Mouse (Mus musculus): ENCODE measurements at regions not wholly inside any gene's neighbourhood (a gene's known extent, or its start where the extent isn't known, plus 50 kb on each side); places are given as distances from the start of the nearest gene placed in this dataset.
"Not testable (repeated sequence)": the region's sequence is repeated elsewhere in the genome, so short reads cannot be mapped to it uniquely, and the experiment has no call there.

DNA sequence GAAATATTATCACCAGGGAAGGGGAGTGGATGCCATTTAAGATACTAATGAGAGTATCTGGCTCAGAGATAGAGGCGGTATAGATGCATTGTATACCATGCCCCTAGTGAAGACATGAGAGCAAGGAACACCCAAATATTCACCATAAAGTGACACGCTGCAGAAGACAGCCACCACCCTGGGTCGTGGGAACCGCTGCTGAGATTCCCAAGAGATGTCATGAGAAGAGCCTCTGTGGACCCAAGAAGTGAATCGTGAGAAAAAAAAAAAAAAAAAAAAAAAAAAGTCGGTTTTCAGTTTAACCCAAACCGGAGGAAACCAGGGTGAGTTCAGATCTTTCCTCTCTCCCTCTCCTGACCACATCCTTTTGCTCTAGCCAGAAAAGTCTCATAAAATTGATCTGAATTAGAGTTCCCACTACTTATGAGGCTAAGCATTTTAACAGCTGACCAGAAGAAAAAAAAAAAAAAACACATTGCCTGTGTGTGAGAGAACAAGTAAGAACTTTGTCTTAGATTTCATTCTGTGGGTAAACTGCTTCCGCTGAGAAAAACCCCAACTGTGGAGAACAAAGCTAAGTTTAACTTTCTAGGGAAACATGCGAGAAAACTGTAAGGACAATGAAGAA is 322.0 kb downstream of the Rapgef2 start:
- Histone ChIP-seq H3K9ac (ENCODE audit: low read depth, low read length) (no peak overlapping the region), H3K4me3 (ENCODE audit: low read depth, low read length) (no peak overlapping the region), H3K27me3 (replicated peaks; ENCODE audit: control insufficient read depth, insufficient read depth, low read length) (peaks cover 7% of the 10 kb centered on the region; the same call in 1 of the 2 replicates), H3K27ac (ENCODE audit: low read depth, low read length) (no peak overlapping the region), H3K4me1 (replicated peaks; ENCODE audit: control insufficient read depth, insufficient read depth, low read length) (no peaks in the 10 kb centered on the region), H3K9me3 (ENCODE audit: control insufficient read depth, low read length) (no peaks in the 10 kb centered on the region), H3K4me2 (no peak overlapping the region), H3K36me3 (ENCODE audit: control insufficient read depth, insufficient read depth, low read length) (no peaks in the 10 kb centered on the region)
- WGBS, result 62% methylated on average over 9 of the region's 9 CpGs
- DNase-seq (ENCODE audit: low spot score), result no peak
- no peak for ATAC-seq (replicated peaks; ENCODE audit: low FRiP score)

DNA sequence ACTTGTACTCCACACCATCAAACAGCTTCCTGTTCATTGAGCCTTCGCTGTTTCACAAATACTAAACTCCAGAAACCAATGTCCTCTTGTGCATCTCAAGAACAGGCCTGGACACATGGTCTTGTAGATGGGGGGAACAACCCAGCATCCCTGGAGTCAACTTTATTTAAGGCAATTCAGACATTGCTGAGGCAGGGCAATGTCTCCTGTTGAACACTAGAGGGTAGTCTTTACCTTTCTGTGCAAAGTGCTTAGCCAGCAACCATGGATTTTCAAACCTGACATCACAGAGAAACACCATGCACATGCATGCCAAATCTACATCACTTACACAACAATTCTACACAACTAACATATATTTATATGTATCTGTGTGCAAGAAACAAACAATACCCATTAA is 327.5 kb downstream of the Rapgef2 start:
- DNase-seq (ENCODE audit: low spot score) (no peak), ATAC-seq (replicated peaks; ENCODE audit: low FRiP score) (no peak)
- no peak overlapping the region for H3K9ac ChIP-seq (ENCODE audit: low read depth, low read length)
- no peaks in the 10 kb centered on the region for H3K4me1 ChIP-seq (replicated peaks; ENCODE audit: control insufficient read depth, insufficient read depth, low read length)
- 0 out of 2 replicates have a peak, but pooled peaks cover 2% of the 10 kb centered on the region for H3K27me3 ChIP-seq (replicated peaks; ENCODE audit: control insufficient read depth, insufficient read depth, low read length)
- no peaks in the 10 kb centered on the region for H3K36me3 ChIP-seq (ENCODE audit: control insufficient read depth, insufficient read depth, low read length)
- H3K9me3 ChIP-seq (ENCODE audit: control insufficient read depth, low read length), result no peaks in the 10 kb centered on the region
- no peak overlapping the region for H3K4me3 ChIP-seq (ENCODE audit: low read depth, low read length)
- H3K27ac ChIP-seq (ENCODE audit: low read depth, low read length), result no peak overlapping the region
- WGBS, result 26% methylated on average over 1 of the region's 1 CpGs
- H3K4me2 ChIP-seq, result no peak overlapping the region

DNA sequence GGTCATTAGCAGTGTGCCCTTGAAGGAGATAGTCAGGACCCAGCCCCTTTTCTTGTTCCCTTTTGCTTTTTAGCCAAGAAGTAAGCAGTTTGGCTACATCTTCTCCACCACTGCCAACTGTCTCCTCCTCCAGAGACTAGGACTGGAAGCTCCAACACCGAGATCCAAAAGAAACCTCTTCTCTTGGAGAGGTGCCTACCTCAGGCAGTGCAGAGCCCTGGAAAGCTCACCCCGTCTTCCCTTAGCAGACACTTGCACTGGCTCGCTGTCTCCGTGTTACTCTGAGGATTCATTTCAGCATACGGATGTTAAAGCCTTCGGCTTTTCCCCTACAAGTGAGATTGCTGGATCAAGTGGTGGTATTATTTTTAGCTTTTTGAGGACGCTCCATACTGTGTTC is 331.0 kb downstream of the Rapgef2 start:
- Histone ChIP-seq H3K4me1 (replicated peaks; ENCODE audit: control insufficient read depth, insufficient read depth, low read length) (no peaks in the 10 kb centered on the region), H3K9me3 (ENCODE audit: control insufficient read depth, low read length) (no peaks in the 10 kb centered on the region), H3K4me3 (ENCODE audit: low read depth, low read length) (no peak overlapping the region), H3K27me3 (replicated peaks; ENCODE audit: control insufficient read depth, insufficient read depth, low read length) (0 out of 2 replicates have a peak, but pooled peaks cover 2% of the 10 kb centered on the region), H3K36me3 (ENCODE audit: control insufficient read depth, insufficient read depth, low read length) (no peaks in the 10 kb centered on the region), H3K4me2 (no peak overlapping the region), H3K27ac (ENCODE audit: low read depth, low read length) (no peak overlapping the region), H3K9ac (ENCODE audit: low read depth, low read length) (no peak overlapping the region)
- WGBS, result 80% methylated on average over 7 of the region's 7 CpGs
- DNase-seq (ENCODE audit: low spot score), result no peak
- ATAC-seq (replicated peaks; ENCODE audit: low FRiP score), result no peak

DNA sequence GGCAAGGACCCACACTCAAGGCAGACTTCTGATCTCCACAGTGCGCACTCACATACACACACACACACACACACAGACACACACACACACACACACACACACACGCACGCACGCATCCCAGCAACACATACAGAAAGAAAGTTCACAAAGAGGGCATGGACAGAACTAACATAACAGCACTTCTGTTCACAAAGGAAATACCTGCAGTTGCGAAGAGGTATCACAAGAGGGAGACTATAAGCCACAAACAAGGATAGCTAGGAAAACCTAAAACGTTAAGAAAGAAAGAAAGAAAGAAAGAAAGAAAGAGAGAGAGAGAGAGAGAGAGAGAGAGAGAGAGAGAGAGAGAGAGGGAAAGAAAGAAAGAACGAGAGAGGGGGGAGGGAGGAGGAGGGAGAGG is 336.9 kb downstream of the Rapgef2 start:
- H3K27ac ChIP-seq (ENCODE audit: low read depth, low read length); ATAC-seq (replicated peaks; ENCODE audit: low FRiP score); H3K4me3 ChIP-seq (ENCODE audit: low read depth, low read length); H3K4me1 ChIP-seq (replicated peaks; ENCODE audit: control insufficient read depth, insufficient read depth, low read length); H3K9ac ChIP-seq (ENCODE audit: low read depth, low read length); H3K4me2 ChIP-seq; H3K27me3 ChIP-seq (replicated peaks; ENCODE audit: control insufficient read depth, insufficient read depth, low read length); H3K36me3 ChIP-seq (ENCODE audit: control insufficient read depth, insufficient read depth, low read length); H3K9me3 ChIP-seq (ENCODE audit: control insufficient read depth, low read length); DNase-seq (ENCODE audit: low spot score): not testable (repeated sequence)
- 72% methylated on average over 6 of the region's 7 CpGs for WGBS

DNA sequence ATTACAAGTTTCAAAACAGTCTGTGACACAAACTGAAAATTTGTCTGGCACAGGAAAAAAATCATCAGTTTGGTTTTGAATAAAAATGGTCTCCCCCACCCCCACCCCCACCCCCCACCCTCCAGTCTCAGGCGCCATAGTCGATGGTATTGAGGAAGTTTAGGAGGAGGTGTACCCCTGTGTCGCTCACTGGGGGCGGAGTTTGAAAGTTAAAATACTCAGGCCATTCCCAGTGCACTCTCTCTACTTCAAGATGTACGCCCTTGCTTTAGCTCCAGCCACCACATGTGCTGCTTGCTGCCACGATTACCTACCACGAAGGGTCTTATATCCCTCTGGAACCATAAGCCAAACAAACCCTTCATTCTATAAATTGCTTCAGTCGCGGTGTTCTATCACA is 337.6 kb downstream of the Rapgef2 start:
- DNase-seq (ENCODE audit: low spot score) (no peak), ATAC-seq (replicated peaks; ENCODE audit: low FRiP score) (no peak)
- no peak overlapping the region for H3K9ac ChIP-seq (ENCODE audit: low read depth, low read length)
- H3K36me3 ChIP-seq (ENCODE audit: control insufficient read depth, insufficient read depth, low read length), result no peaks in the 10 kb centered on the region
- no peaks in the 10 kb centered on the region for H3K27me3 ChIP-seq (replicated peaks; ENCODE audit: control insufficient read depth, insufficient read depth, low read length)
- no peak overlapping the region for H3K27ac ChIP-seq (ENCODE audit: low read depth, low read length)
- no peak overlapping the region for H3K4me2 ChIP-seq
- no peaks in the 10 kb centered on the region for H3K9me3 ChIP-seq (ENCODE audit: control insufficient read depth, low read length)
- no peak overlapping the region for H3K4me3 ChIP-seq (ENCODE audit: low read depth, low read length)
- no peaks in the 10 kb centered on the region for H3K4me1 ChIP-seq (replicated peaks; ENCODE audit: control insufficient read depth, insufficient read depth, low read length)
- 87% methylated on average over 9 of the region's 9 CpGs for WGBS

DNA sequence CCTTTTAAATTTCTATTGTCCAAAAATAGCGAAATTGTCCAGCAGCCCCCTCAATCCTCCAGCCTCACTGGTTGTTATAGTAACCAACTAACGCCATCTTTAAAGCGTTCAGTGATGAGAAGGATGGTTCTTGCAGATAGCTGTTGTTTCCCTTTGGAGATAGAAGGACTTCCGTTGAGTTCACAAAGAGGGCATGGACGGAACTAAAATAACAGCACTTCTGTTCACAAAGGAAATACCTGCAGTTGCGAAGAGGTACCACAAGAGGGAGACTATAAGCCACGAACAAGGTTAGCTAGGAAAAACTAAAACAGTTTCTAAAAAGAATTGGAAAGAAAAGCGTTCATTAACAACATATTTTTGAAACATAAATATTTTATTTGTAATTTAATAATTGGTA is 338.1 kb downstream of the Rapgef2 start:
- Histone ChIP-seq H3K4me2 (no peak overlapping the region), H3K27ac (ENCODE audit: low read depth, low read length) (no peak overlapping the region), H3K4me3 (ENCODE audit: low read depth, low read length) (no peak overlapping the region), H3K36me3 (ENCODE audit: control insufficient read depth, insufficient read depth, low read length) (no peaks in the 10 kb centered on the region), H3K9ac (ENCODE audit: low read depth, low read length) (no peak overlapping the region), H3K27me3 (replicated peaks; ENCODE audit: control insufficient read depth, insufficient read depth, low read length) (no peaks in the 10 kb centered on the region), H3K4me1 (replicated peaks; ENCODE audit: control insufficient read depth, insufficient read depth, low read length) (no peaks in the 10 kb centered on the region), H3K9me3 (ENCODE audit: control insufficient read depth, low read length) (no peaks in the 10 kb centered on the region)
- DNase-seq (ENCODE audit: low spot score) (no peak), ATAC-seq (replicated peaks; ENCODE audit: low FRiP score) (no peak)
- WGBS, result 24% methylated on average over 8 of the region's 8 CpGs

DNA sequence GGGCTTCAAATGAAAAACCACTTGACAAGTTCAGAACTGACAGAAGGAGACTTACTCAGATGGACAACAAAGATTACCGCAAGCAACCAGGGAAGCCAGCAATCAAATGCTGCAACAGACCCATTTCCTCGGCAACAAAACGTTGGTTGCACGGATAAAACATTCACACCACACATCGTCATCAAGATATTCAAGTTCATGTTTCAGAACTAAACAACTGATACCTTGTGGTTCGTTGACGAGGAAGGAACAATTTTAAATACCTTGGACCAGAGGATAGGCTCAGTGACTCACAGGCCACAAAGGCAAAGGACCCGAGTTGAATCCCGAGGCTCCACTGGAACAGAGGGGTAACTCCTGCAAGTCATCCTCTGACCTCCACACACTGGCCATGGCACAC is 339.1 kb downstream of the Rapgef2 start:
- no peak overlapping the region for H3K4me2 ChIP-seq
- no peaks in the 10 kb centered on the region for H3K9me3 ChIP-seq (ENCODE audit: control insufficient read depth, low read length)
- 58% methylated on average over 9 of the region's 9 CpGs for WGBS
- H3K9ac ChIP-seq (ENCODE audit: low read depth, low read length), result no peak overlapping the region
- H3K4me3 ChIP-seq (ENCODE audit: low read depth, low read length), result no peak overlapping the region
- no peaks in the 10 kb centered on the region for H3K4me1 ChIP-seq (replicated peaks; ENCODE audit: control insufficient read depth, insufficient read depth, low read length)
- no peaks in the 10 kb centered on the region for H3K27me3 ChIP-seq (replicated peaks; ENCODE audit: control insufficient read depth, insufficient read depth, low read length)
- no peak overlapping the region for H3K27ac ChIP-seq (ENCODE audit: low read depth, low read length)
- H3K36me3 ChIP-seq (ENCODE audit: control insufficient read depth, insufficient read depth, low read length), result no peaks in the 10 kb centered on the region
- ATAC-seq (replicated peaks; ENCODE audit: low FRiP score), result no peak
- DNase-seq (ENCODE audit: low spot score), result no peak

DNA sequence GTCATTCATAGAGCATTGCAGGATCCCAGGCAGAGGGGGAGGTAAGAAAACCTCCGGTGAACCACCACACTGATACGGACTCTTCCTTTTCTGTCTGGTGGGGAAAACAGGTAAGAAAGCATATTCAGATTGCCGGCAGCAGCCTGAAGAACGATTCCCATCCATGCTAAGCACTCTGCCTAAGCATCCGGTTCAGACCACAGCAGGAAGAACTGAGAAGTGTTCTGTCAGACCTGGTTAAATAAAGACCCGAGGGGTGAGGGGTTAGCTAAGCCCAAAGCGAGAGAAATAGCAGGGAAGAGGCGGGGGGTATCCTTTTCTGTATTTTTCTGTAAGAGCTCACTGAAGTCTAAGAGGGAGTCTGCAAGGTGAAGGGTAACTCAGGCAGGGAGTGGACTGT is 342.1 kb downstream of the Rapgef2 start:
- H3K27me3 ChIP-seq (replicated peaks; ENCODE audit: control insufficient read depth, insufficient read depth, low read length), result no peaks in the 10 kb centered on the region
- no peak overlapping the region for H3K4me3 ChIP-seq (ENCODE audit: low read depth, low read length)
- 59% methylated on average over 8 of the region's 8 CpGs for WGBS
- no peaks in the 10 kb centered on the region for H3K36me3 ChIP-seq (ENCODE audit: control insufficient read depth, insufficient read depth, low read length)
- DNase-seq (ENCODE audit: low spot score) (no peak), ATAC-seq (replicated peaks; ENCODE audit: low FRiP score) (no peak)
- H3K4me1 ChIP-seq (replicated peaks; ENCODE audit: control insufficient read depth, insufficient read depth, low read length), result no peaks in the 10 kb centered on the region
- no peak overlapping the region for H3K9ac ChIP-seq (ENCODE audit: low read depth, low read length)
- no peaks in the 10 kb centered on the region for H3K9me3 ChIP-seq (ENCODE audit: control insufficient read depth, low read length)
- no peak overlapping the region for H3K4me2 ChIP-seq
- H3K27ac ChIP-seq (ENCODE audit: low read depth, low read length), result no peak overlapping the region

DNA sequence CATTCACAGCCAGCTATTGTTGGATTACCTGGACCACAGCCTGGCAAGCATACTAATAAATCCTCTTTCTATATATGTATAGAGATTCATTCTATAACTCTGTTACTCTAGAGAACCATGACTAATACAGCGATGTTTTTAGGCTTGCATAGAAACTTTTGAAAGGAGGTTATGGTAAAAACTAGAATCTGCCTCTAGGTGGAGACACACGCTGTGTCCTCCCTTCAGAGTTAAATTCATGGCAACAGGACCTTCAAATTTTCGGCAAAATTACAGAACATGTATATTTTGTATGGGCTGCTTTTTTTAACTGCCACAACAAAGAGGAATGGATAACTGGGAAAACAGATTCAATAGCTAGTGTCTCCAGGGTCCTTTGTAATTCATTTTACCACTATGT is 353.3 kb downstream of the Rapgef2 start:
- no peak overlapping the region for H3K9ac ChIP-seq (ENCODE audit: low read depth, low read length)
- no peaks in the 10 kb centered on the region for H3K4me1 ChIP-seq (replicated peaks; ENCODE audit: control insufficient read depth, insufficient read depth, low read length)
- no peak overlapping the region for H3K4me2 ChIP-seq
- 73% methylated on average over 3 of the region's 3 CpGs for WGBS
- H3K9me3 ChIP-seq (ENCODE audit: control insufficient read depth, low read length), result no peaks in the 10 kb centered on the region
- no peak for DNase-seq (ENCODE audit: low spot score)
- H3K4me3 ChIP-seq (ENCODE audit: low read depth, low read length), result no peak overlapping the region
- no peaks in the 10 kb centered on the region for H3K27me3 ChIP-seq (replicated peaks; ENCODE audit: control insufficient read depth, insufficient read depth, low read length)
- no peak overlapping the region for H3K27ac ChIP-seq (ENCODE audit: low read depth, low read length)
- no peak for ATAC-seq (replicated peaks; ENCODE audit: low FRiP score)
- H3K36me3 ChIP-seq (ENCODE audit: control insufficient read depth, insufficient read depth, low read length), result no peaks in the 10 kb centered on the region
